Mouse (Mus musculus): ENCODE data around the gene Tsc22d1.

The Tsc22d1 gene

DNA sequence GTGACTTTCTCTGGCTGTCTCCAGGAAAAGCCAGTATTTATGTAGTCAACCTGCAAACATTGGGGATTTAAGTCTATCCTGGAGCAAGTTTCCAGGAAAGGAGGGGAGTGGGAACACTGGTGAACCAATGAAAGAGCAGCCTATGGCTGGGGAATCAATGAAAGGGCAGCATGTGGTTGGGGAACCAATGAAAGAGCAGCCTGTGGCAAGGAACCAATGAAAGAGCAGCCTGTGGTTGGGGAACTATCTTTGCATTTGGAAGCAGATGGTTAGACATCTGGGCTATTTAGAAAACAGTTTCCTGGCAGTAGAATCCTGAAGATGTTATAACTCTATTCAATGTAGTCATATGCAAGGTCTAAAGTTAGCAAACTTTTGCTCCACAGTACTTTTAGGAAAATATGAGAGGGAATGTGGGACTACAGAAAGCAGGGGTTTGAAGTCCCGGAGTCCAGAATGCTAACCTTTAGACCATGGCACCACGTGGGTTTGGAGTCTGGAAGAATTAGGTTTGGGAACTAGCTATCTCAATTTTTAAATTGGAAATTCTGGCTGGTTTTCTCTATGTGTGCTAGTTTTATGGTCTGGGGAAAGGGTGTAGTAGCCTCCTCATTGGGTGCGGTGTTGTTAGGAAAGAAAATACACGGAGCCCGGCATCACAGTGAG lies 125.4 kb downstream of the Tsc22d1 start:
- TF ChIP-seq GATA4 (IDR thresholded peaks at IDR 0.05; ENCODE audit: insufficient replicate concordance, low read length), result no peak

DNA sequence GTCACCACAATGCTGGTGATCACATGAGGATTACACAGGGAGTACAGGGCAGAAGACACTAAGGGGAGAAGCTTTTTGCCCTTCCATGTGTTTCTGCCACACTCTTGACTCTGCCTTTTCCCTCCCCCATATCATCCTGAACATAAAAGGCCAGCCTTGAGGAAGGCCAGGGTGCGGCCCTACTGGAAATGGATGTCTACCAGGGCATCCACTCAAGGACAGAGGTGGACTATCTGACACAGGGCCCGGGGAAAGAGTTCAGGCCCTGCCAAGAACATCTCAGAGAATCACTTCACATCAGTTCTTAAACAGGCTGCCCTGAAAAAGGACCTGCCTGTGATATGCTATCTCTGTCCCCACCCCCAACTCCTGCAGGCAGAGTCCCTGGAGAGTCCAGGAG lies 126.6 kb downstream of the Tsc22d1 start:
- TF ChIP-seq GATA4 (IDR thresholded peaks at IDR 0.05; ENCODE audit: insufficient replicate concordance, low read length), result no peak

DNA sequence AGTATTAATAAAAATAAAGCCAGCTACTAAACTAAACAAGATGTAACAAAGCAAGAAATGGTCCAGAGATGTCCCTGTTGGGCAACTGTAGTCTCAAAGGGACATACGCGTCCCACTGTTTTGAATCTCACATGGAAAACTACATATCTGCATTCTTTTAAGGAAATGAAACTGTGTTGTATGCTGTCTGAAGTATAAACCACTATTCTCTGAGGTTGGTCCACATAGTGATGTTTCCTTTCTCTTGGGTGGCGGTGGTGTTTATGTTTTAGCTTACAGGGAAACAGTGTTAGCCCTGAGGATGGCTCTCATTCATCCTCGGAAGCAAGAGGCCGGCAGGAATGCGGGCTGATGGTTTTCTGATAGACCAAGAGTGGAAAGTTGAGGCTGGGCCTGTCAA lies 129.4 kb downstream of the Tsc22d1 start:
- TF ChIP-seq GATA4 (IDR thresholded peaks at IDR 0.05; ENCODE audit: insufficient replicate concordance, low read length), result no peak

DNA sequence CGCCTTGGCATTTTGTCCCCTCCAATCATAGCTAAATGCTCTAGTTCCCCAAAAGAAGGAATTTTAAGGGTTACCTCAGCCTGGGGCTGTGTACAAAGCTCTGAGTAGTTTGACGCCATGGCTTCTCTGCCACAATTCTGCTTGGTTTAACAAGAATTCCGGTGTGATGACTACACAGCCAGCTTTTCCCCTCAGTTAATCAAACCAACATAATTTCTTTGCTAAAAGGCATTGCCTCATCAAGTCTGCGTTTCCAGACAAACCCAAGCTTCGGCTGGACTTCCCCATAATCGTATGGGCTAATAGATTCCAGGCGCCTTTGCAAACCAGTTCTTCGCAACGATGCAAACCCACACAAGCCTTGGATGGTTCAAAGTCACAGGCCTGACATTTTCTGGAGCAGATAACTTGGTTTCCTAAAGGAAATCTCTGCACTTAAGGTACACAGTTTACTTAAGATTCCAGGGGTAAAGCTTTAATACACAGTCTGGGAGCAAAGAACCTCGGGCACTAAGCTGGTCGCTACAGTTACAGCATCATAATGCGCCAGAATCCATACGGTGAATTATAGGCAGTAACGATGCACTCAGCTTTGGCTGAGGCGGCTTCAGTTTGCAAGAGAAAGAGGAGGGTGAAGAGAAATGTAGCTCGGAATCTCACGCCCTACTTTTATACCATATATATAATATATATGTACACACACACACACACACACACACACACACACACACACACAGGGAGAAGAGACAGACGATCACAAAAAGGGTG lies 140.7 kb downstream of the Tsc22d1 start:
- TF ChIP-seq GATA4 (IDR thresholded peaks at IDR 0.05; ENCODE audit: insufficient replicate concordance, low read length), result no peak

DNA sequence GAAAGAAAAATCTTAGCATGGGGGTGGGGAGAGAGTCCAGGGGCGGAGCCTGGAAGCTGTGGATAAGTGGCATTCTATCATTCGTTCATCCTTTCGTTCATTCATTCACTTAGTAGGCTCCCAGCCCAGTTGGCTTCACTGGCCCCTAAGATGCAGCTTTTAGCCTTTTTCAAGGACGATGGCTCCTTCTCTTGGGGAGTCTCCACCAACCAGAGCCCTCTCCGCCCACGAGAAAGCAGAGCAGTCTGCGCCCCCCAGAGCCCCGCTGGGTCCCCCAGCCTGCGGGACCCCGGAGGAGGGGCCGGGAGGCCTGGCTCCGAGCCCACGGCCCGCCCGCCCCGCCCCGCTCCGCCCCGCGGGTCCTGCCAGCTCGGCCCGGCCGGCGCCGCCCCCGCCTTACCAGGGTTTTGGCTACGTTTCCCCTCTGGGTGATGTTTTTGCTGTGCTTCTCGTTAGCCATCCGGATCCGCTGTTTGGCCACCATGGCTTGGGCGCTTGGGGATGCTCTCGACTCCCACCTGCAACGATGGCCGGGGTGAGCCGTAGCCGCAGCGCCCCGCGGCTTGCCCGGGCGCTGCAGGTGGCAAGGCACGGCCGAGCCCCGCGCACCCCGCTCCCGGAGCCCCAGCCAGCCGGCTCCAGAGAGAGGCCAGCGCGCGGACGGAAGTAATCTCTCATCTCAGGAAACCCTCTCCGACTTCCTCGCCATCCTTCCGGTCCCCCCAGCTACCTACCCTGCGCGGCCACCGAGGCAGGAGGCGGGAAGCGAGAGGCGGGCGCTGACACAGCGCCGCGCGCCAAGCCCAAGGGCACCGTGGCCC lies 141.5 kb downstream of the Tsc22d1 start:
- no peak for TF ChIP-seq GATA4 (IDR thresholded peaks at IDR 0.05; ENCODE audit: insufficient replicate concordance, low read length)

DNA sequence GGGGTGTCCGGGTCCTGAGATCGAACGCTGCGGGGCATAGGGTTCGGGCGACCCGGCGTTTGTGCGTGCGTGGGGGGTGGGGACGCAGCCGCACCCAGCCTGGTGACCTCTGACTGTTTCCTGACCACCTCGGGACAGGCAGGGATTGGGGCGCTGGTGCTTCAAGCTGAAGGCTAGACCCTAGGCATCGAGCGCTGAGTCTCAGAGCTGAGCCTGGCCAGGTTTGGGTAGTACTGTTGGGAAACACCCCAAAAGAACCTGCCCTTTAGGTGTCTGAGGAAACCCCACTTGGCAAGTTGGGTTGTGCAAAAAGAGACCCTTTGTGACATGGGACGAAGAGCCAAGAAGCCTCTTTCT lies 142.1 kb downstream of the Tsc22d1 start, which contains the start of gene Serp2:
TSS of gene Serp2 (minus strand) at position 38 of the 357 bp plus-strand sequence.
- TF ChIP-seq GATA4 (IDR thresholded peaks at IDR 0.05; ENCODE audit: insufficient replicate concordance, low read length), result no peak
